Mouse (Mus musculus): ENCODE results near the gene Dlg2.

DNA sequence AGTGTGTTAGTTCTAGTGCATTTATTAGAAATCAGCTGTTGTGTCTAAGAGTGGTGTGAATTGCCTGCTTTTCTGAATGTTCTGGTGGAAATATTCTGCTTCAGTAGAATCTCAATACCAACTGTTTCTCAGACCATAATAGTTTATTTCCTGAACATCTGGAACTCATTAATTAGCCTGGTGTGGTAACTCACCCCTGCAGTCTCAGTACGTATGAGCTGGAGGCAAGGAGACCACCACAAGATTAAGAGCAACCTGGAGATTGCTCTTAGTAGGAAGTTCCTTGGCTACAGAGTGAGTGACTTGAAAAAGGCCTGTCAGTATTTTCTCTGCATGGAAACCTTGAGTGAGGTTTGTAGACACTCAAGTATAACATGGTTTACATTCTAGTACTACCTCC lies 1810.6 kb downstream of the Dlg2 start:
- TF ChIP-seq CTCF (IDR thresholded peaks at IDR 0.05; ENCODE audit: control insufficient read depth, insufficient read depth, insufficient read length) (no peak), USF1 (IDR thresholded peaks at IDR 0.05; ENCODE audit: low read depth) (no peak), MAX (IDR thresholded peaks at IDR 0.05) (no peak)

All from C2C12 (cell line).